Mouse (Mus musculus) MEL (cell line): Measurements from ENCODE around the gene Hdhd3. TPM values are rescaled to one million over a fixed set of nuclear protein-coding genes. Genes with fewer than 3 reads are reported as not detected.
A peak's percentile ranks its signal among the peaks of the same experiment; 100 is the strongest.

Experiments used
- DNase-seq: peaks from one replicate; pipeline ENCODE4 v3.0.0; 2011; ENCODE audit warnings: low read depth, low spot score
- H3K27ac ChIP-seq: 2 replicates; pipeline ENCODE4 v1.5.1; 2012; ENCODE audit warnings: low read depth, mild to moderate bottlenecking, control low read depth, low read length, moderate library complexity; ENCODE audit not compliant: control insufficient read depth
- H3K27me3 ChIP-seq, 2 experiments: fragments of 150-350 bp in 1 of 2; sonication (generic) in 1 of 2; 2 replicates each; pipeline ENCODE4 v1.6.1; 2012; ENCODE audit warnings: low read length in 2 of 2, mild to moderate bottlenecking in 2 of 2, improper control_type of control experiment in 1 of 2, moderate library complexity in 1 of 2; ENCODE audit not compliant: insufficient read depth in 2 of 2, control insufficient read depth in 1 of 2
- H3K36me3 ChIP-seq, 2 experiments: 2 replicates each; pipeline ENCODE4 v1.6.1; 2012 to 2014; ENCODE audit warnings: low read length in 2 of 2, improper control_type of control experiment in 1 of 2, inconsistent platforms in 1 of 2, mild to moderate bottlenecking in 1 of 2; ENCODE audit not compliant: insufficient read depth in 2 of 2, control insufficient read depth in 1 of 2
- H3K4me1 ChIP-seq, 2 experiments: fragments of 150-350 bp in 1 of 2; sonication (generic) in 1 of 2; 2 replicates each; pipeline ENCODE4 v1.6.1; 2012; ENCODE audit warnings: low read length in 2 of 2, improper control_type of control experiment in 1 of 2, mild to moderate bottlenecking in 1 of 2; ENCODE audit not compliant: insufficient read depth in 2 of 2, control insufficient read depth in 1 of 2
- H3K4me3 ChIP-seq, 2 experiments: fragments of 150-350 bp in 1 of 2; sonication (generic) in 1 of 2; 2 replicates each; pipeline ENCODE4 v1.5.1; 2012; ENCODE audit warnings: low read depth in 2 of 2, low read length in 2 of 2, mild to moderate bottlenecking in 2 of 2, moderate library complexity in 2 of 2, control low read depth in 1 of 2, improper control_type of control experiment in 1 of 2; ENCODE audit not compliant: control insufficient read depth in 1 of 2, insufficient read depth in 1 of 2
- H3K79me2 ChIP-seq: 2 replicates; pipeline ENCODE4 v1.6.1; 2012; ENCODE audit warnings: mild to moderate bottlenecking, low read length, moderate library complexity; ENCODE audit not compliant: control insufficient read depth, poor library complexity, insufficient read depth
- H3K9ac ChIP-seq: 2 replicates; pipeline ENCODE4 v1.6.1; 2012; ENCODE audit warnings: low read depth, mild to moderate bottlenecking, control low read depth, low read length, moderate library complexity; ENCODE audit not compliant: control insufficient read depth, poor library complexity, severe bottlenecking
- H3K9me3 ChIP-seq: fragments of 150-350 bp; sonication (generic); replicated peaks from 2 replicates; pipeline ENCODE4 v1.6.1; 2012; ENCODE audit warnings: mild to moderate bottlenecking, low read length, improper control_type of control experiment, moderate library complexity; ENCODE audit not compliant: insufficient read depth
- BHLHE40 ChIP-seq: IDR thresholded peaks from 2 replicates; pipeline ENCODE4 v1.6.1; 2012; ENCODE audit warnings: low read depth, mild to moderate bottlenecking, inconsistent platforms, low read length, improper control_type of control experiment, borderline replicate concordance
- CHD1 ChIP-seq: IDR thresholded peaks from 2 replicates; pipeline ENCODE4 v1.6.1; 2012; ENCODE audit warnings: low read depth, mild to moderate bottlenecking, inconsistent platforms, low read length, improper control_type of control experiment
- E2F4 ChIP-seq: IDR thresholded peaks from 2 replicates; pipeline ENCODE4 v1.6.1; 2011; ENCODE audit warnings: low read depth, low read length, improper control_type of control experiment, borderline replicate concordance
- EP300 ChIP-seq, 2 experiments: IDR thresholded peaks; 2 replicates each; pipeline ENCODE4 v1.6.1; 2011; ENCODE audit warnings: improper control_type of control experiment in 2 of 2, low read length in 2 of 2, low read depth in 1 of 2, mild to moderate bottlenecking in 1 of 2
- ETS1 ChIP-seq: IDR thresholded peaks from 2 replicates; pipeline ENCODE4 v1.6.1; 2012; ENCODE audit warnings: low read depth, mild to moderate bottlenecking, inconsistent platforms, low read length, improper control_type of control experiment, moderate library complexity
- GATA1 ChIP-seq: IDR thresholded peaks from 2 replicates; pipeline ENCODE4 v1.6.1; 2011; ENCODE audit warnings: low read depth, low read length, improper control_type of control experiment
- HCFC1 ChIP-seq: IDR thresholded peaks from 2 replicates; pipeline ENCODE4 v1.6.1; 2012; ENCODE audit warnings: low read depth, mild to moderate bottlenecking, inconsistent platforms, low read length, improper control_type of control experiment, moderate library complexity
- KAT2A ChIP-seq: conservative IDR thresholded peaks from 2 replicates; pipeline ENCODE4 v1.6.1; 2012; ENCODE audit warnings: low read depth, low read length, improper control_type of control experiment, inconsistent platforms
- MAFK ChIP-seq: IDR thresholded peaks from 2 replicates; pipeline ENCODE4 v1.6.1; 2011; ENCODE audit warnings: low read depth, mild to moderate bottlenecking, low read length, improper control_type of control experiment, borderline replicate concordance
- MAX ChIP-seq: IDR thresholded peaks from 2 replicates; pipeline ENCODE4 v1.6.1; 2011; ENCODE audit warnings: low read length, improper control_type of control experiment
- MAZ ChIP-seq: IDR thresholded peaks from 2 replicates; pipeline ENCODE4 v1.6.1; 2012; ENCODE audit warnings: low read depth, mild to moderate bottlenecking, inconsistent platforms, low read length, improper control_type of control experiment
- MYC ChIP-seq: IDR thresholded peaks from 2 replicates; pipeline ENCODE4 v1.6.1; 2011; ENCODE audit warnings: low read depth, mild to moderate bottlenecking, low read length, improper control_type of control experiment, moderate library complexity
- NRF1 ChIP-seq: IDR thresholded peaks from 2 replicates; pipeline ENCODE4 v1.6.1; 2014; ENCODE audit warnings: low read depth, mild to moderate bottlenecking, inconsistent platforms, low read length, improper control_type of control experiment, moderate library complexity; ENCODE audit not compliant: poor library complexity, insufficient read depth, severe bottlenecking
- RAD21 ChIP-seq: IDR thresholded peaks from 2 replicates; pipeline ENCODE4 v1.6.1; 2011; ENCODE audit warnings: mild to moderate bottlenecking, low read depth, low read length, improper control_type of control experiment
- SIN3A ChIP-seq: IDR thresholded peaks from 2 replicates; pipeline ENCODE4 v1.6.1; 2012; ENCODE audit warnings: low read length, improper control_type of control experiment, inconsistent platforms
- TCF12 ChIP-seq: IDR thresholded peaks from 2 replicates; pipeline ENCODE4 v1.6.1; 2014; ENCODE audit warnings: low read depth, mild to moderate bottlenecking, inconsistent platforms, low read length, improper control_type of control experiment, moderate library complexity
- USF2 ChIP-seq, 2 experiments: IDR thresholded peaks; 2 replicates each; pipeline ENCODE4 v1.6.1; 2011 to 2012; ENCODE audit warnings: improper control_type of control experiment in 2 of 2, low read length in 2 of 2, borderline replicate concordance in 1 of 2, inconsistent platforms in 1 of 2, low read depth in 1 of 2, mild to moderate bottlenecking in 1 of 2; ENCODE audit not compliant: insufficient read depth in 1 of 2
- ZKSCAN1 ChIP-seq: IDR thresholded peaks from 2 replicates; pipeline ENCODE4 v1.6.1; 2012; ENCODE audit warnings: low read depth, mild to moderate bottlenecking, inconsistent platforms, low read length, improper control_type of control experiment, moderate library complexity
- ZMIZ1 ChIP-seq: IDR thresholded peaks from 2 replicates; pipeline ENCODE4 v1.6.1; 2012; ENCODE audit warnings: low read depth, mild to moderate bottlenecking, inconsistent platforms, low read length, improper control_type of control experiment, moderate library complexity
- polyA plus RNA-seq, 2 experiments: library from polyadenylated mRNA; stranded (reverse) in 1 of 2; unstranded in 1 of 2; fragments of >175 nt in 1 of 2; fragments of >200 nt in 1 of 2; gene quantifications; 2 replicates each; pipeline versions ENCODE4 v1.2.1 to v1.2.4; 2012; ENCODE audit warnings: low replicate concordance in 2 of 2, low read depth in 1 of 2; ENCODE audit not compliant: insufficient read length in 2 of 2, insufficient read depth in 1 of 2, missing spikeins in 1 of 2
- total RNA-seq: library from RNA; depleted of rRNA; stranded (reverse); fragments of 300-350 nt; gene quantifications from 2 replicates; pipeline ENCODE4 v1.2.3, GENCODE M21; 2012; rRNA removed

Gene Hdhd3
- 3.5 and 4.0 TPM in 2 replicates for total RNA-seq
- polyA plus RNA-seq, result 1 to 10 TPM in 1 of 2 experiments, not detected in 1; 6.0 TPM

DNA sequence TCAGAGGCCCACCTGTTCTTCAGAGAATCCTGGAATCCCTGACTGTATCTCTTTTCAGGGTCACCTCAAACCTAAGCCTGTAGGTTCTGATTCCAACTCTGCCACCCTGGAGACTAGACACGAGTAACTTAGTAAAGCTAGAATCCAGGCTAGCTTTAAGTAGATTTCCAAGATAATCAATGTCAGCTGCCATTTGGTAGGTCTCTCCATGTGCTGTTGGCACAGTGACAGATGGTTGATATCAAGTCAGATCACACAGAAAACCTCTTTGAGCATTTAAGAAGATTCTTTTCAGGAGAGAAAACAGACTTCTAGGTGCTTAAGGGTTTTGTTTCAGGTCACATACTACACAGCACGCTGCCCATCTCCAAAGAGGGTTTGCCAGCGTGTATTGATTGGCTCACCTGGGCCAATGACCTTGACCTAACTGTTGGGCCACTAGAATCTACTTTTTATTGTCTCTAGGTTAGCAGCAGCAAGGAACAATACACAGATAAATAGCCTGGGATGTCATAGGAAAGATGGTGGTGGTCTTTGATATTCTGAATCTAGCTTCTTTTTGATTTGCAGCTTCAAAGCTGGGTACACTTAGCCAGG, at the start of gene Hdhd3:
TSS of gene Hdhd3 (minus strand) at position 94 of the 597 bp plus-strand sequence.
- Histone ChIP-seq H3K36me3 (peaks cover 2 to 10% of the 10 kb centered on the region in 2 experiments; a peak in 3 of 4 replicates), H3K4me3 (peak within 1 kb of the TSS; percentile 59 to 62), H3K9ac (peak within 1 kb of the TSS; percentile 71), H3K27me3 (no peaks in the 10 kb centered on the region), H3K79me2 (peaks cover 1% of the 10 kb centered on the region; the same call in 1 of the 2 replicates), H3K27ac (peak within 1 kb of the TSS; percentile 39), H3K9me3 (no peaks in the 10 kb centered on the region), H3K4me1 (peaks cover 7 to 15% of the 10 kb centered on the region in 2 experiments; a peak in 3 of 4 replicates)
- TF ChIP-seq MYC (0 out of 2 replicates have a peak, but pooled peaks have one; percentile 23), MAX (peak; percentile 39; the same call in 1 of the 2 replicates), ETS1 (peak; percentile 15; the same call in 1 of the 2 replicates), ZKSCAN1 (no peak), BHLHE40 (no peak), GATA1 (peak; percentile 11; the same call in 1 of the 2 replicates)
- peak; percentile 54 for DNase-seq

DNA sequence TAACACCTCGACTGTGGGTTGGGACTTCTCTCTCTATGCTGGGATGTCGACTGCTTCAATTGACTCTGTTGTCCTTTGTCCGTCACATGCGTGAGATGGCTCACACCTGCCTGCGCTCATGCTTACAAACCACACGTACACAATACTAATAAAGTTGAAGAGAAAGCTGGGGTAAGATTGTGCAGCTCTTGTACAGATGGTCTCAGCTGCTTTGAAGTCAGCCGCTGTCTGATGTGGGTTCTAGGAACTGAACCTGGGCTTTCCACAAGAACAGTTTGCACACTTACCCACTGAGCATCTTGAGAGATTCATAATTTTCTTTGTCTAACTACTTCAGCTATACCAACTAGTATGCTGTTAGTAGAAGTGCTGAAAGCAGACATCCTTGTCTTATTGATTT, 48.7 kb upstream of the Hdhd3 start:
- Histone ChIP-seq H3K4me1 (no peaks in the 10 kb centered on the region), H3K27me3 (no peaks in the 10 kb centered on the region; a peak in 1 of 4 replicates), H3K79me2 (no peaks in the 10 kb centered on the region), H3K27ac (no peak overlapping the region), H3K36me3 (no peaks in the 10 kb centered on the region), H3K9ac (no peak overlapping the region), H3K4me3 (no peak overlapping the region), H3K9me3 (no peaks in the 10 kb centered on the region)
- no peak for TF ChIP-seq HCFC1
- no peak for TF ChIP-seq EP300 (IDR thresholded peaks at IDR 0.05; ENCODE audit: low read depth in 1 of 2, low read length in 2 of 2)
- TF ChIP-seq MAFK, result no peak
- no peak for TF ChIP-seq RAD21
- TF ChIP-seq MAZ, result no peak
- no peak for TF ChIP-seq E2F4
- TF ChIP-seq CHD1, result no peak
- TF ChIP-seq KAT2A, result no peak
- TF ChIP-seq NRF1, result no peak
- no peak for TF ChIP-seq ETS1
- no peak for TF ChIP-seq ZMIZ1
- no peak for TF ChIP-seq SIN3A
- TF ChIP-seq TCF12, result no peak
- no peak for TF ChIP-seq USF2 (IDR thresholded peaks at IDR 0.05; ENCODE audit: borderline replicate concordance in 1 of 2, insufficient read depth in 1 of 2, low read depth in 1 of 2, low read length in 2 of 2)
- no peak for DNase-seq
